8 mouse cellular contexts compared by ENCODE assay signal in the genomic region with DNA sequence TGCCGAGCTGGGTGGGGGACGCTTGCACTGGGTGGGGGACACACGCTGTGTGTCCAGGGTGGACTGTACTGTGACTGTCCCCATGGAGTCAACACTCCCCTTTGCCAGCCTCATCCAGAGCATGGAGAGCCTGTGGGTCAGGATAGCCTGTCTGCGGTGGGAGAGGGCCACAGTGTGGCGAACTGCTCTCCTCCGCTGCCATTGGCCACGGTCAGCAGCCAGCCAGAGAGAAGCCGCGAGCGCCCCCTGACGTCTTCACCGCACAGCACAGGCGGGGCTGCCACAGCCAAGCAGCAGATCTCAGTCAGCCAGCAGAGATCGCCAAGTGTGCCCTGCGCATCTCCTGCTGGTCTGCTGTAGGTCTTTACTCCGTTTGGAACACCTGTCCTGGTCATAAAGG. TPM values are rescaled to one million over a fixed set of nuclear protein-coding genes. Genes with fewer than 3 reads are reported as not detected.
A peak's percentile ranks its signal among the peaks of the same experiment; 100 is the strongest.
DNase-seq lines count a peak whose midpoint lies in the region; ATAC-seq lines count a peak whose summit lies in the region.

No protein-coding gene starts in this region.

- WGBS in intestine, embryonic 14.5 days: 7% methylated on average over 16 of the region's 16 CpGs

- H3K27me3 ChIP-seq in intestine, embryonic 14.5 days (replicated peaks; ENCODE audit: control insufficient read depth, insufficient read depth, low read length): no peaks in the 10 kb centered on the region
- peaks cover 19% of the 10 kb centered on the region for H3K27me3 ChIP-seq in megakaryocyte, embryonic 14.5 days (replicated peaks)

- peak; percentile 89 for DNase-seq in embryo, embryonic 11 days
- DNase-seq in gastrocnemius, postnatal 25 days: peak; percentile 81
- peak; percentile 97 for DNase-seq in intestine, embryonic 14.5 days (ENCODE audit: low spot score)
- DNase-seq in left cerebral cortex, adult 9 months (ENCODE audit: low spot score in 2 of 2): peak; percentile 49 to 95
- peak; percentile 91 for DNase-seq in right cerebral cortex, postnatal 14 days
- peak; percentile 89 for DNase-seq in urinary bladder, postnatal 14 days (ENCODE audit: low spot score)

- peak overlapping the region; percentile 18; the same call in 1 of the 2 replicates for H3K4me2 ChIP-seq in intestine, embryonic 14.5 days (ENCODE audit: low read length)

- peak overlapping the region; percentile 43; the same call in 1 of the 2 replicates for H3K27ac ChIP-seq in intestine, embryonic 14.5 days (ENCODE audit: low read depth)

- H3K4me3 ChIP-seq in intestine, embryonic 14.5 days (ENCODE audit: low read depth, low read length): no peak overlapping the region
- peak overlapping the region; percentile 82 for H3K4me3 ChIP-seq in megakaryocyte, embryonic 14.5 days (replicated peaks)

- no peaks in the 10 kb centered on the region for H3K36me3 ChIP-seq in intestine, embryonic 14.5 days (ENCODE audit: control insufficient read depth, insufficient read depth, low read length)
- H3K36me3 ChIP-seq in megakaryocyte, embryonic 14.5 days (replicated peaks; ENCODE audit: low read length): no peaks in the 10 kb centered on the region

- ATAC-seq in activated CD4-positive, CD25-positive, alpha-beta regulatory T cell, adult 4 months: peak; percentile 69
- ATAC-seq in intestine, embryonic 14.5 days (replicated peaks; ENCODE audit: low FRiP score, low TSS enrichment, low read depth): peak; percentile 86

- no peaks in the 10 kb centered on the region for H3K9me3 ChIP-seq in intestine, embryonic 14.5 days (ENCODE audit: control insufficient read depth, low read length)
- H3K9me3 ChIP-seq in megakaryocyte, embryonic 14.5 days: no peaks in the 10 kb centered on the region

- H3K4me1 ChIP-seq in intestine, embryonic 14.5 days (replicated peaks; ENCODE audit: control insufficient read depth, insufficient read depth, low read length): peaks cover 12% of the 10 kb centered on the region
- peaks cover 46% of the 10 kb centered on the region for H3K4me1 ChIP-seq in megakaryocyte, embryonic 14.5 days

- no peak overlapping the region for H3K9ac ChIP-seq in intestine, embryonic 14.5 days (ENCODE audit: low read length)

RNA-seq across cellular contexts. Expression of gene Mab21l3, which starts 42.6 kb away (rescaled TPM):
- not detected for polyA plus RNA-seq in activated CD4-positive, CD25-positive, alpha-beta regulatory T cell, adult 4 months (2017; shearing (Covaris generic))
- not detected for total RNA-seq in gastrocnemius, postnatal 25 days (2021)
- polyA plus RNA-seq in intestine, embryonic 14.5 days (2014; fragmentation: Nextera tagmentation; extraction: Ambion mirVana): 3.2 TPM in 2 replicates
- 0.19 TPM in 1 of 2 replicates, not detected in the other for polyA plus RNA-seq in megakaryocyte, embryonic 14.5 days (2012; ENCODE audit: insufficient read depth, low replicate concordance)
